Mouse (Mus musculus) lung, adult 2 months (tissue): ENCODE measurements around the gene Slc16a12.

Experiments
- CTCF ChIP-seq: fragments of 200-500 bp; IDR thresholded peaks from 2 replicates; pipeline ENCODE4 v1.5.1; 2011; ENCODE audit warnings: mild to moderate bottlenecking, low read length, control low read depth; ENCODE audit not compliant: insufficient read depth
- POLR2A ChIP-seq: fragments of 200-500 bp; IDR thresholded peaks from 2 replicates; pipeline ENCODE4 v1.6.1; 2011; ENCODE audit warnings: low read depth, mild to moderate bottlenecking, control low read depth, low read length, borderline replicate concordance; ENCODE audit errors: extremely low read depth

DNA sequence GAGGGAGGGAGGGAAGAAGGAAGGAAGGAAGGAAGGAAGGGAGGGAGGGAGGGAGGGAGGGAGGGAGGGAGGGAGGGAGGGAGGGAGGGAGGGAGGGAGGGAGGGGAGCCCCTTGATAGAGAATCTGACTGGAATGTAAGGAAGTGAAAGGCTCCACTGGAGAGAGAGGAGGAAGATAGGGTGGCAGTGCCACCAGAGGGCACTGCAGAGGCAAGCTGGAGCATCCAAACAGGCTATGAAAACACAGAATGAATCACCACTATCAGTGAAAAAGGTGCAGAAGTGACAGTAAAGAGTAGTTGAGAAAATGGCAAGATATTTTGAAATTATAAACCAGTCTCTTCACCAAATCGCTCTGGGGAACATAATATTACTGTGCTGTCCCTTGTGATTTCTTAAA, 62.2 kb downstream of the Slc16a12 start:
- TF ChIP-seq CTCF = peak; percentile 82
- TF ChIP-seq POLR2A = no peak
